Mouse (Mus musculus) kidney, postnatal 0 days (tissue): ENCODE data around the gene Mterf4. TPM values are rescaled to one million over a fixed set of nuclear protein-coding genes. Genes with fewer than 3 reads are reported as not detected.

Source experiments
- ATAC-seq: fragments of 200-750 bp; cut with Nextera tagmentation; replicated peaks from 2 replicates; pipeline ENCODE4 v1.8.0; 2017; ENCODE audit warnings: low read depth, moderate number of reproducible peaks, moderate TSS enrichment, moderate library complexity; ENCODE audit not compliant: low FRiP score
- DNase-seq: peaks from one replicate; pipeline ENCODE4 v3.0.0-alpha.2; 2016; ENCODE audit warnings: low spot score
- H3K27ac ChIP-seq: fragments of 300-500 bp; sonication (generic); 2 replicates; pipeline ENCODE4 v1.5.1; 2014; ENCODE audit warnings: mild to moderate bottlenecking
- H3K27me3 ChIP-seq: fragments of 300-500 bp; sonication (generic); 2 replicates; pipeline ENCODE4 v1.6.1; 2014; ENCODE audit warnings: low read length, mixed read lengths; ENCODE audit not compliant: insufficient read depth
- H3K36me3 ChIP-seq: fragments of 300-500 bp; sonication (generic); 2 replicates; pipeline ENCODE4 v1.6.1; 2014; ENCODE audit warnings: low read length, mixed read lengths; ENCODE audit not compliant: insufficient read depth
- H3K4me1 ChIP-seq: fragments of 300-500 bp; sonication (generic); replicated peaks from 2 replicates; pipeline ENCODE4 v1.6.1; 2014; ENCODE audit warnings: antibody characterized with exemption, low read length, mixed read lengths; ENCODE audit not compliant: insufficient read depth
- H3K4me2 ChIP-seq: fragments of 300-500 bp; sonication (generic); 2 replicates; pipeline ENCODE4 v1.6.1; 2014; ENCODE audit warnings: mild to moderate bottlenecking, low read length, moderate library complexity, mixed read lengths
- H3K4me3 ChIP-seq: fragments of 300-500 bp; sonication (generic); replicated peaks from 2 replicates; pipeline ENCODE4 v1.5.1; 2014; ENCODE audit warnings: low read depth, low read length
- H3K9ac ChIP-seq: fragments of 300-500 bp; sonication (generic); 2 replicates; pipeline ENCODE4 v1.6.1; 2014; ENCODE audit warnings: low read depth, low read length
- H3K9me3 ChIP-seq: fragments of 300-500 bp; sonication (generic); replicated peaks from 2 replicates; pipeline ENCODE4 v1.6.1; 2016; ENCODE audit warnings: low read length, inconsistent platforms, mixed read lengths
- CTCF ChIP-seq: IDR thresholded peaks from 2 replicates; pipeline ENCODE4 v1.5.1; 2016; ENCODE audit warnings: antibody characterized with exemption, low read depth, mild to moderate bottlenecking, moderate library complexity
- WGBS: fragments of 180-500 bp; shearing (Covaris S2); extraction: QIAGEN DNeasy Blood & Tissue Kit; methylation state at CpG from one replicate; pipeline ENCODE4 v1.1.7; 2014; 5-methylcytosine and 5-hydroxymethylcytosine counted together
- polyA plus RNA-seq: library from polyadenylated mRNA; unstranded; fragments of >200 nt; fragmentation: Nextera tagmentation; extraction: Ambion mirVana; gene quantifications from 2 replicates; pipeline ENCODE4 v1.2.1, GENCODE M21; 2015

Mterf4 gene
- polyA plus RNA-seq, 1 experiment from 2014 or later: 20.1 TPM

GRCm38 (mm10) chr1:93291591-93291990 is 14.1 kb downstream of the Mterf4 start:
- Histone ChIP-seq H3K36me3 (peaks cover 12% of the 10 kb centered on the region), H3K4me3 (no peak overlapping the region), H3K4me2 (no peak overlapping the region), H3K9ac (no peak overlapping the region), H3K4me1 (no peaks in the 10 kb centered on the region), H3K27me3 (no peaks in the 10 kb centered on the region), H3K9me3 (no peaks in the 10 kb centered on the region), H3K27ac (no peak overlapping the region)
- DNase-seq (no peak), ATAC-seq (no peak)
- 100% methylated on average over 1 of the region's 1 CpGs for WGBS
- no peak for TF ChIP-seq CTCF

- ATAC-seq (no peak), DNase-seq (no peak)
- Histone ChIP-seq H3K4me3 (no peak overlapping the region), H3K9ac (no peak overlapping the region), H3K27me3 (no peaks in the 10 kb centered on the region), H3K36me3 (peaks cover 6% of the 10 kb centered on the region; the same call in 1 of the 2 replicates), H3K4me1 (no peaks in the 10 kb centered on the region), H3K9me3 (no peaks in the 10 kb centered on the region), H3K27ac (no peak overlapping the region), H3K4me2 (no peak overlapping the region)
- WGBS: 85% methylated on average over 4 of the region's 4 CpGs
- no peak for TF ChIP-seq CTCF
These were observed 14.8 kb downstream of the Mterf4 start for GRCm38 (mm10) chr1:93290956-93291355.

- ATAC-seq (no peak), DNase-seq (no peak)
- no peak for TF ChIP-seq CTCF
- Histone ChIP-seq H3K4me2 (no peak overlapping the region), H3K9ac (no peak overlapping the region), H3K4me1 (no peaks in the 10 kb centered on the region), H3K27ac (no peak overlapping the region), H3K27me3 (no peaks in the 10 kb centered on the region), H3K36me3 (no peaks in the 10 kb centered on the region), H3K4me3 (no peak overlapping the region), H3K9me3 (no peaks in the 10 kb centered on the region)
- 51% methylated on average over 3 of the region's 3 CpGs for WGBS
These were observed 16.0 kb downstream of the Mterf4 start for GRCm38 (mm10) chr1:93289678-93290214.

- H3K4me1 ChIP-seq: no peaks in the 10 kb centered on the region
- H3K4me2 ChIP-seq: no peak overlapping the region
- H3K27me3 ChIP-seq: no peaks in the 10 kb centered on the region
- WGBS: 81% methylated on average over 7 of the region's 7 CpGs
- no peaks in the 10 kb centered on the region for H3K36me3 ChIP-seq
- TF ChIP-seq CTCF: no peak
- H3K4me3 ChIP-seq: no peak overlapping the region
- H3K9me3 ChIP-seq: no peaks in the 10 kb centered on the region
- ATAC-seq (no peak), DNase-seq (no peak)
- no peak overlapping the region for H3K27ac ChIP-seq
- no peak overlapping the region for H3K9ac ChIP-seq
These were observed 28.7 kb downstream of the Mterf4 start for GRCm38 (mm10) chr1:93277041-93277440.

GRCm38 (mm10) chr1:93275561-93275960 is 30.2 kb downstream of the Mterf4 start:
- no peak for TF ChIP-seq CTCF

GRCm38 (mm10) chr1:93272409-93272821 is 33.3 kb downstream of the Mterf4 start:
- no peak for TF ChIP-seq CTCF
- DNase-seq (peak; percentile 82), ATAC-seq (no peak)
- Histone ChIP-seq H3K4me3 (no peak overlapping the region), H3K4me2 (no peak overlapping the region), H3K9me3 (no peaks in the 10 kb centered on the region), H3K36me3 (no peaks in the 10 kb centered on the region), H3K9ac (no peak overlapping the region), H3K4me1 (no peaks in the 10 kb centered on the region), H3K27me3 (no peaks in the 10 kb centered on the region), H3K27ac (no peak overlapping the region)
- WGBS: 2% methylated on average over 16 of the region's 16 CpGs

More at GRCm38 (mm10) chr1:93275561-93275960, 30.2 kb downstream of the Mterf4 start:
- H3K9me3 ChIP-seq: no peaks in the 10 kb centered on the region
- H3K4me1 ChIP-seq: no peaks in the 10 kb centered on the region
- 67% methylated on average over 6 of the region's 6 CpGs for WGBS
- no peaks in the 10 kb centered on the region for H3K36me3 ChIP-seq
- no peaks in the 10 kb centered on the region for H3K27me3 ChIP-seq
- H3K4me2 ChIP-seq: no peak overlapping the region
- H3K27ac ChIP-seq: no peak overlapping the region
- DNase-seq (no peak), ATAC-seq (no peak)
- no peak overlapping the region for H3K9ac ChIP-seq
- H3K4me3 ChIP-seq: no peak overlapping the region

- Histone ChIP-seq H3K27ac (no peak overlapping the region), H3K27me3 (no peaks in the 10 kb centered on the region), H3K36me3 (no peaks in the 10 kb centered on the region), H3K4me2 (no peak overlapping the region), H3K4me3 (no peak overlapping the region), H3K9ac (no peak overlapping the region), H3K4me1 (no peaks in the 10 kb centered on the region), H3K9me3 (no peaks in the 10 kb centered on the region)
- no peak for ATAC-seq
- DNase-seq: no peak
- TF ChIP-seq CTCF: no peak
- 77% methylated on average over 5 of the region's 6 CpGs for WGBS
These were observed 34.0 kb downstream of the Mterf4 start for GRCm38 (mm10) chr1:93271751-93272150.
